Mouse (Mus musculus) CH12.LX (cell line): Measurements from ENCODE around the gene Uqcr10.
"Not testable (repeated sequence)": the region's sequence is repeated elsewhere in the genome, so short reads cannot be mapped to it uniquely, and the experiment has no call there.

Experiments
- CTCF ChIP-seq, 2 experiments: IDR thresholded peaks in 1 of 2; conservative IDR thresholded peaks in 1 of 2; 2 replicates each; pipeline ENCODE4 v1.5.1; 2011 to 2012; ENCODE audit warnings: low read depth in 2 of 2, low read length in 2 of 2, improper control_type of control experiment in 1 of 2, inconsistent platforms in 1 of 2, mild to moderate bottlenecking in 1 of 2, moderate library complexity in 1 of 2
- USF1 ChIP-seq: IDR thresholded peaks from 2 replicates; pipeline ENCODE4 v1.6.1; 2014; ENCODE audit warnings: low read depth, mild to moderate bottlenecking, inconsistent platforms, low read length, improper control_type of control experiment

DNA sequence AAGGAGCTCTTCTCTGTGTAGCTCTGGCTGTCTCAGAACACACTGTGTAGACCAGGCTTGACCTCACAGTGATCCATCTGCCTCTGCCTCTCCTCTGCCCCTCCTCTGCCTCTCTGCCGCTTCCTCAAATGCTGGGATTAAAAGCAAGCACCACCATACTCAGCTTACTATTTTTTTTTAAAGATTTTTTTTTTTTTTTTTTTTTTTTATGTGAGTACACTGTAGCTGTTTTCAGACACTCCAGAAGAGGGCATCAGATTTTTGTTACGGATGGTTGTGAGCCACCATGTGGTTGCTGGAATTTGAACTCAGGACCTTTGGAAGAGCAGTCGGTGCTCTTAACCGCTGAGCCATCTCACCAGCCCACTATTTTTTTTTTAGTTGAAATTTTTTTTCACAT is 6.0 kb upstream of the Uqcr10 start:
- TF ChIP-seq CTCF (conservative IDR thresholded peaks at IDR 0.05 in 1 of 2, IDR thresholded peaks at IDR 0.05 in 1 of 2; ENCODE audit: low read depth in 2 of 2, low read length in 2 of 2); USF1: not testable (repeated sequence)
